Mouse (Mus musculus) gastrocnemius, adult 8-10 months (tissue): ENCODE data around the gene Mast1. TPM values are rescaled to one million over a fixed set of nuclear protein-coding genes. Genes with fewer than 3 reads are reported as not detected.

Experiments used
- DNase-seq, 2 experiments: peaks; one replicate each; pipeline ENCODE4 v3.0.0; 2022; ENCODE audit warnings: low spot score in 2 of 2
- total RNA-seq, 4 experiments: library from RNA; stranded (reverse); gene quantifications; 2 replicates each; pipeline ENCODE4 v1.2.4; 2022

Gene Mast1
- total RNA-seq, 4 experiments from 2014 or later: 0.07 TPM; not detected in 3

- DNase-seq: no peak
Observed at GRCm38 (mm10) chr8:84973803-84974542, 36.8 kb upstream of the Mast1 start.

- no peak for DNase-seq
Observed at GRCm38 (mm10) chr8:84973079-84973478, 35.9 kb upstream of the Mast1 start.

GRCm38 (mm10) chr8:84970913-84971312 lies 33.8 kb upstream of the Mast1 start:
- DNase-seq: no peak

- DNase-seq: no peak
Observed at GRCm38 (mm10) chr8:84970135-84970790, 33.1 kb upstream of the Mast1 start.

GRCm38 (mm10) chr8:84969241-84970134 lies 32.3 kb upstream of the Mast1 start, which contains the start of the genes Gm49661, Prdx2 and Rnaseh2a:
TSS of gene Gm49661 (minus strand) at chr8:84969433.
TSS of gene Prdx2 (plus strand) at chr8:84969587.
TSS of gene Rnaseh2a (minus strand) at chr8:84969767.
- DNase-seq: peak in 1 of 2 experiments; percentile 53

GRCm38 (mm10) chr8:84968650-84969049 lies 31.5 kb upstream of the Mast1 start:
- no peak for DNase-seq

- DNase-seq: no peak
Observed at GRCm38 (mm10) chr8:84967532-84968304, 30.6 kb upstream of the Mast1 start.

GRCm38 (mm10) chr8:84966603-84967002 lies 29.4 kb upstream of the Mast1 start:
- no peak for DNase-seq

- peak; percentile 89 to 93 for DNase-seq
Observed at GRCm38 (mm10) chr8:84965731-84966291, 28.7 kb upstream of the Mast1 start.

- no peak for DNase-seq
Observed at GRCm38 (mm10) chr8:84963952-84964351, 26.8 kb upstream of the Mast1 start.

GRCm38 (mm10) chr8:84959811-84960210 lies 22.7 kb upstream of the Mast1 start:
- DNase-seq: no peak

- no peak for DNase-seq
Observed at GRCm38 (mm10) chr8:84956768-84957167, 19.6 kb upstream of the Mast1 start.

- DNase-seq: no peak
Observed at GRCm38 (mm10) chr8:84952612-84953255, 15.6 kb upstream of the Mast1 start.

- no peak for DNase-seq
Observed at GRCm38 (mm10) chr8:84949753-84950152, 12.6 kb upstream of the Mast1 start.

- DNase-seq: no peak
Observed at GRCm38 (mm10) chr8:84947241-84947545, 10.0 kb upstream of the Mast1 start.

GRCm38 (mm10) chr8:84946528-84947240 lies 9.5 kb upstream of the Mast1 start, which contains the start of gene Rtbdn:
TSS of gene Rtbdn (plus strand) at chr8:84946991.
- no peak for DNase-seq

GRCm38 (mm10) chr8:84945633-84946527 lies 8.7 kb upstream of the Mast1 start:
- no peak for DNase-seq

- no peak for DNase-seq
Observed at GRCm38 (mm10) chr8:84945235-84945632, 8.1 kb upstream of the Mast1 start.
